ENCODE assay signal across 8 mouse cellular contexts in the genomic region with DNA sequence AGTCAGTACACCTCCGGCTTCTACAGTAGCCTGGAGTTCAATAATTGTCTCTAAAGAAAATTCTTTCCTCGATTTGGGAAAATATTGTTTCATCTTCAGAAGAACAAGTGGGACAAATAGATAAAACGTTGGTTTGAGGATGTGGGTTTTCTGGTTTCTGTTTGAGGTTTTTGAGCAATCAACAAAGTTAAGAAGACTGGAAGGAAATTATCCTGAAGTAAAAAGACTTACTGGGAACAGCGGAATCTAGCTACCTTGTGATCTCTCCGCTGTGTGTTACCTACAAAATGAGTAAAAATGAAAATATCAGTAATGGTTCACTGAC. TPM values are rescaled to one million over a fixed set of nuclear protein-coding genes. Genes with fewer than 3 reads are reported as not detected.
DNase-seq lines count a peak whose midpoint lies in the region; ATAC-seq and TF ChIP-seq lines count a peak whose summit lies in the region.

No protein-coding gene starts in this region.

- peaks cover 38% of the 10 kb centered on the region for H3K79me2 ChIP-seq in myocyte (ENCODE audit: control insufficient read depth, insufficient read depth)

- ATAC-seq in embryonic facial prominence, embryonic 12.5 days (ENCODE audit: insufficient number of reproducible peaks, insufficient read depth, low FRiP score, low TSS enrichment), result no peak
- no peak for ATAC-seq in intestine, embryonic 14.5 days (replicated peaks; ENCODE audit: low FRiP score, low TSS enrichment, low read depth)
- ATAC-seq in erythroid progenitor cell, adult 5-6 weeks (replicated peaks; ENCODE audit: low FRiP score, poor library complexity, severe bottlenecking), result no peak

- 24% methylated on average over 5 of the region's 5 CpGs for WGBS in embryonic facial prominence, embryonic 12.5 days
- WGBS in intestine, embryonic 14.5 days, result 21% methylated on average over 5 of the region's 5 CpGs

- no peak overlapping the region for H3ac ChIP-seq in myocyte (ENCODE audit: control insufficient read depth, insufficient read length)

- peaks cover 4% of the 10 kb centered on the region; the same call in 1 of the 2 replicates for H3K4me1 ChIP-seq in embryonic facial prominence, embryonic 12.5 days
- H3K4me1 ChIP-seq in intestine, embryonic 14.5 days (replicated peaks; ENCODE audit: control insufficient read depth, insufficient read depth, low read length), result peaks cover 14% of the 10 kb centered on the region; the same call in 1 of the 2 replicates

- no peak for TF ChIP-seq CTCF in layer of hippocampus, adult 2 months (conservative IDR thresholded peaks at IDR 0.05)

- peak overlapping the region; percentile 96 for H3K4me3 ChIP-seq in layer of hippocampus, adult 2 months
- peak overlapping the region; percentile 87 for H3K4me3 ChIP-seq in embryonic facial prominence, embryonic 12.5 days
- H3K4me3 ChIP-seq in intestine, embryonic 14.5 days (ENCODE audit: low read depth, low read length), result peak overlapping the region; percentile 89
- peak overlapping the region; percentile 79 for H3K4me3 ChIP-seq in myocyte

- TF ChIP-seq POLR2A in myocyte (IDR thresholded peaks at IDR 0.05; ENCODE audit: insufficient read length, low read depth), result no peak

- no peaks in the 10 kb centered on the region for H3K36me3 ChIP-seq in embryonic facial prominence, embryonic 12.5 days
- no peaks in the 10 kb centered on the region; the same call in 1 of the 2 replicates for H3K36me3 ChIP-seq in intestine, embryonic 14.5 days (ENCODE audit: control insufficient read depth, insufficient read depth, low read length)
- H3K36me3 ChIP-seq in myocyte (ENCODE audit: control insufficient read depth, insufficient read depth), result no peaks in the 10 kb centered on the region

- no peaks in the 10 kb centered on the region for H3K27me3 ChIP-seq in embryonic facial prominence, embryonic 12.5 days
- H3K27me3 ChIP-seq in intestine, embryonic 14.5 days (replicated peaks; ENCODE audit: control insufficient read depth, insufficient read depth, low read length), result no peaks in the 10 kb centered on the region
- no peaks in the 10 kb centered on the region for H3K27me3 ChIP-seq in myocyte (ENCODE audit: control insufficient read depth, insufficient read depth, insufficient read length)

- peak overlapping the region; percentile 28; the same call in 1 of the 2 replicates for H3K9ac ChIP-seq in embryonic facial prominence, embryonic 12.5 days
- H3K9ac ChIP-seq in intestine, embryonic 14.5 days (ENCODE audit: low read length), result peak overlapping the region; percentile 45

- peak overlapping the region; percentile 95 for H3K27ac ChIP-seq in layer of hippocampus, adult 2 months
- peak overlapping the region; percentile 95; the same call in 1 of the 2 replicates for H3K27ac ChIP-seq in embryonic facial prominence, embryonic 12.5 days
- H3K27ac ChIP-seq in intestine, embryonic 14.5 days (ENCODE audit: low read depth), result peak overlapping the region; percentile 67; the same call in 1 of the 2 replicates

- no peak for DNase-seq in layer of hippocampus, adult 2 months (ENCODE audit: low spot score in 2 of 2)
- DNase-seq in layer of hippocampus, adult 8-10 months (ENCODE audit: low spot score in 2 of 2), result no peak
- no peak for DNase-seq in intestine, embryonic 14.5 days (ENCODE audit: low spot score)
- no peak for DNase-seq in cerebellum, postnatal 10 days
- no peak for DNase-seq in adrenal gland, postnatal 36 days

- no peaks in the 10 kb centered on the region for H3K9me3 ChIP-seq in embryonic facial prominence, embryonic 12.5 days
- H3K9me3 ChIP-seq in intestine, embryonic 14.5 days (ENCODE audit: control insufficient read depth, low read length), result no peaks in the 10 kb centered on the region

- peak overlapping the region; percentile 50 for H3K4me2 ChIP-seq in embryonic facial prominence, embryonic 12.5 days (replicated peaks)
- peak overlapping the region; percentile 74 for H3K4me2 ChIP-seq in intestine, embryonic 14.5 days (ENCODE audit: low read length)
- peak overlapping the region; percentile 77 for H3K4me2 ChIP-seq in myocyte (ENCODE audit: low read depth)

TF ChIP-seq in myocyte, 11 proteins besides CTCF, POLR2A, EP300 and RAD21:
- TF ChIP-seq MYOD1 (IDR thresholded peaks at IDR 0.05; ENCODE audit: control insufficient read depth in 1 of 3, insufficient read length in 2 of 3, low read depth in 2 of 3) (no peak), MAX (IDR thresholded peaks at IDR 0.05; ENCODE audit: low read depth) (no peak), TCF3 (IDR thresholded peaks at IDR 0.05; ENCODE audit: insufficient read length, low read depth) (no peak), SRF (IDR thresholded peaks at IDR 0.05; ENCODE audit: control insufficient read depth, insufficient read length, low read depth) (no peak), REST (IDR thresholded peaks at IDR 0.05; ENCODE audit: insufficient read depth, insufficient read length) (no peak), E2F4 (IDR thresholded peaks at IDR 0.05; ENCODE audit: insufficient read depth) (no peak), TCF12 (IDR thresholded peaks at IDR 0.05; ENCODE audit: insufficient read depth, poor library complexity, severe bottlenecking) (no peak), USF1 (IDR thresholded peaks at IDR 0.05; ENCODE audit: low read depth) (no peak), MYOG (IDR thresholded peaks at IDR 0.05; ENCODE audit: control insufficient read depth in 1 of 3, insufficient read depth in 1 of 3, insufficient read length in 2 of 3, low read depth in 2 of 3) (no peak), POLR2AphosphoS2 (IDR thresholded peaks at IDR 0.05; ENCODE audit: insufficient read length, low read depth) (no peak), CEBPB (IDR thresholded peaks at IDR 0.05; ENCODE audit: insufficient read depth, poor library complexity, severe bottlenecking) (no peak)

RNA-seq across cellular contexts. Expression of gene Lrig2, which starts 0.7 kb away (rescaled TPM):
- total RNA-seq in layer of hippocampus, adult 2 months (2021), result 10 to 100 TPM; 33.4 to 33.5 TPM
- total RNA-seq in layer of hippocampus, adult 8-10 months (2022), result 10 to 100 TPM; 34.2 to 41.9 (median 36.4) TPM
- 26.7 and 27.7 TPM in 2 replicates for polyA plus RNA-seq in embryonic facial prominence, embryonic 12.5 days (2016; fragmentation: Nextera tagmentation; extraction: Ambion mirVana)
- 19.3 and 21.7 TPM in 2 replicates for polyA plus RNA-seq in intestine, embryonic 14.5 days (2014; fragmentation: Nextera tagmentation; extraction: Ambion mirVana)
- 4.8 TPM for polyA plus RNA-seq in myocyte (2012; fragmentation: generic; extraction: Trizol)
- 12.2 and 14.8 TPM in 2 replicates for total RNA-seq in erythroid progenitor cell, adult 5-6 weeks (2015; ENCODE audit: low replicate concordance)
- total RNA-seq in erythroid progenitor cell, adult 5-6 weeks (2017; ENCODE audit: low replicate concordance), result 23.6 and 42.6 TPM in 2 replicates
- total RNA-seq in adrenal gland, postnatal 36 days (2021), result 10 to 100 TPM; 13.3 to 13.8 TPM
